Mouse (Mus musculus): ENCODE results near the gene Kmt2d.

DNA sequence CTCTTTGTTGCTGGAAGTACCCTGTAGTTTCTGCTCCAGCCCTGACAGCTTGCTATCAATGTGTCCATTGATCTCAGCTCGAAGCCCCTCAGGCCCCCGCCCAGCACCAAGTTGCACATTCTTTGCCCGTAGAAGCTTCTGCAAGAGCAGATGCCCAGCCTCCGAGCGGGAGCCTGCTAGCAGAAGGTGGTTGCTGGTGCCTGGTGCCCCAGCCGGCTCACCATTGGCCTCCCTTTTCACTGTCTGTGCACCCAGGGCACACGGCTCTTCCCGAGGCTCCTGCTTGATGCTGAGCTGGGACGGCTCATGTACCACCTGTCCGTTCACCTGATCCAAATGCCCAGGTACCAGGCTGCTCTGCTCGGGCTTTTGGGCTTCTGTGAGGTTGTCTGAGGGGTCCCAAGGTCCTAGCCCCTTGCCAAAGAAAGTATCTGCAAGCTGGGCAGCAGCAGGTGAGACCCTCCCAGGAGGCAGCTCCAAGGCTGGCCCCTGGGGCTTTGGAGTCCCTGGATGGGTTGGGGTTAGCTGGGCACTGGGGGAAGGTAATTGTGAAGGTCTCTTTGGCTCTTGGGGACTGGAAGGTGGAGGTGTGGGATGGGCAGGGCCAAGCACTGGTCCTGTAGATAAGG, 27.3 kb downstream of the Kmt2d start:
- TF ChIP-seq POLR2A (IDR thresholded peaks at IDR 0.05; ENCODE audit: borderline replicate concordance, control insufficient read depth, low read depth, low read length), result no peak
- TF ChIP-seq CTCF (IDR thresholded peaks at IDR 0.05; ENCODE audit: control insufficient read depth, insufficient read depth, low read length), result no peak
